Mouse (Mus musculus) large intestine, adult 2 months (tissue): ENCODE results near the gene Skap1. TPM values are rescaled to one million over a fixed set of nuclear protein-coding genes. Genes with fewer than 3 reads are reported as not detected.

Experiments
- DNase-seq: peaks from one replicate; pipeline ENCODE4 v3.0.0-alpha.2; 2012; ENCODE audit warnings: low read depth, low spot score
- WGBS: fragments of 180-500 bp; shearing (Covaris S2); methylation state at CpG from one replicate; pipeline ENCODE4 v1.1.7; 2018; 5-methylcytosine and 5-hydroxymethylcytosine counted together
- polyA plus RNA-seq: library from polyadenylated mRNA; depleted of rRNA; stranded (reverse); fragments of >200 nt; gene quantifications from 2 replicates; pipeline ENCODE4 v1.2.3, GENCODE M21; 2012; rRNA removed

Skap1 gene
- polyA plus RNA-seq, 1 experiment = 3.7 TPM

DNA sequence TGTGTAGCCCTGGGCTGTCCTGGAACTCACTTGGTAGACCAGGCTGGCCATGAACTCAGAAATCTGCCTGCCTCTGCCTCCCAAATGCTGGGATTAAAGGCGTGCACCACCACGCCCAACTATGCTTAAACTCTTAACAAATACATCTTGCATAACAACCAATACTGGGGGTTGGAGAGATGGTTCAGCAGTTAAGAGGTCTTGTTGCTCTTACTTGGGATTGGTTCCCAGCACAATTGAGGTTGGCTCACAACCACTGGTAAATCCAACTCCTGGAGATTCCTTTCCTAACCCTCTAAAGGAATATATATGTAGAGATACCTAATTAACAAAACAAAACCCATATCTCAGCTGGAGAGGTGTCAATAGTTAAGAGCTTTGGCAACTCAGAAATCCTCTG lies 331.7 kb downstream of the Skap1 start:
- DNase-seq = no peak
- WGBS = 91% methylated on average over 2 of the region's 2 CpGs

DNA sequence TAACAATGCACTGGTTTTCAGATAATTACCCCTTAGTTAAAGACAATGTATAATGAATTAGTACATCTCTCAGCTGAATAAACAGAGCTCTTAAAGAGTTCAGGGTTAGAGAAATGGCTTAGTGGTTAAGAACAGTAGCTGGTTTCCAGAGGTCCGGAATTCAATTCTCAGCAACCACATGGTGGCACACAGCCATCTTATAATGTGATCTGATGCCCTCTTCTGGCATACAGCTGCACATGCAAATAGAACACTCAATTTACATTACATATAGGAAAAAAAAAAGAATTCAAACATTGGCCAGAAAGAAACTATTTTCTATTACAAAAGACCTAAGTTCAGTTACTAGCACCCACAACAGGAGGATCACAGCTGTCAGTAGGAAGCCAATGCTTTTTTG lies 332.2 kb downstream of the Skap1 start:
- no peak for DNase-seq
- 17% methylated on average over 1 of the region's 1 CpGs for WGBS

DNA sequence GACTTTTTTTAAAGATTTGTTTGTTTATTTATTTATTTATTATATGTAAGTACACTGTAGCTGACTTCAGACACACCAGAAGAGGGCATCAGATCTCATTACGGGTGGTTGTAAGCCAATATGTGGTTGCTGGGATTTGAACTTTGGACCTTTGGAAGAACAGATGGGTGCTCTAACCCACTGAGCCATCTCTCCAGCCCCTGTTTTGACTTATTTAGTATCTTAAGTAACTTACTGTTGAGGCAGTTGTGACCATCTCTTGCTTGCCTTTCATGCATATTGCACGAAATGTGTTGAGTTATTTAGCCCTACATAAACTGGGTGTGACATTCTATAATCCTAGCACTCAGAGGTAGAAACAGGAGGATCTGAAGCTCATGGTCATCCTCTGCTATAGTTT lies 335.1 kb downstream of the Skap1 start:
- WGBS = 81% methylated on average over 2 of the region's 2 CpGs

DNA sequence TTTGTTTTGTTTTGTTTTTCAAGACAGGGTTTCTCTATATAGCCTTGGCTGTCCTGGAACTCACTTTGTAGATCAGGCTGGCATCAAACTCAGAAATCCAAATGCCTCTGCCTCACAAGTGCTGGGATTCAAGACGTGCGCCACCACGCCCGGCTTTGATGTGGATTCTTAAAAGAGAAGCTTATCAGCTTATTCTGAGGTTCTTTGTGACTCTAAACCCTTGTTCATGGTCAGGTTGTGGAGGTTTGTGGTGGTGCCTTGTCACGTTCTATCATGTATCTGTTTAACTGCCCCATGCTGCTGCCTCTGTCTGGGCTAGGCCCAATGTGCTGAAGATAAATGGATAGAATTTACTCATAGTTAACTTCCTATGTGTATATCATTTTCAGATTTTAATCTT lies 341.2 kb downstream of the Skap1 start:
- no peak for DNase-seq
- 89% methylated on average over 5 of the region's 5 CpGs for WGBS

More for the DNA sequence above, 335.1 kb downstream of the Skap1 start:
- no peak for DNase-seq

DNA sequence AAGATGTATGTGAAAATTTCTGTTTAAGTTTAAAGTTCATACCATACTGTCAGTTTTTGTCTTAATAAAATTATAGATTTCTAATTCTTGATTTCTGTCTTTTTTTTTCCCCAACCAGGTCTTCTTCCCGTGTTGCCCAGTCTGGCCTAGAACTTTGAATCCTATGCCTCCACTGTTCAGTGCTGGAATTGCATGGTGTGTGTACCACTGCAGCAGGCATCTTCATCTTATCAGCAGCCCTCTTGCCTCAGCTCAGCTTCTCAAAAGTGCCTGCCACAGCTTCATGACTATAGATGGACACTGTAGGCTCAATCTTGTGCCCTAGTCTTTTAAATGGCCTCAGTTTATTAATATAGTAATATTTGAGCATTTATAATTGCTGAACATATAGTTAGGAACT lies 343.7 kb downstream of the Skap1 start:
- 34% methylated on average over 1 of the region's 1 CpGs for WGBS
- no peak for DNase-seq

Other genes with a start within 250 kb of the Skap1 start
- gene Hoxb9, start 193.1 kb upstream of the Skap1 start, polyA plus RNA-seq = 0.25 and 16.0 TPM in 2 replicates
- 2.6 and 11.7 TPM in 2 replicates for gene Hoxb8, start 182.7 kb upstream of the Skap1 start, polyA plus RNA-seq
- gene Hoxb7, start 178.0 kb upstream of the Skap1 start, polyA plus RNA-seq = 1.4 and 6.5 TPM in 2 replicates
- gene Hoxb6, start 172.1 kb upstream of the Skap1 start, polyA plus RNA-seq = 4.7 and 23.1 TPM in 2 replicates
- gene Hoxb5, start 161.3 kb upstream of the Skap1 start, polyA plus RNA-seq = 2.6 and 5.1 TPM in 2 replicates
- 2.5 and 3.0 TPM in 2 replicates for gene Hoxb4, start 146.3 kb upstream of the Skap1 start, polyA plus RNA-seq
- 2.3 and 3.4 TPM in 2 replicates for gene Hoxb3, start 141.3 kb upstream of the Skap1 start, polyA plus RNA-seq
- 3.8 and 4.8 TPM in 2 replicates for gene Hoxb2, start 114.1 kb upstream of the Skap1 start, polyA plus RNA-seq
- gene Hoxb1, start 98.8 kb upstream of the Skap1 start, polyA plus RNA-seq = not detected in 2 replicates